Mouse (Mus musculus): ENCODE results near the gene Afmid. TPM values are rescaled to one million over a fixed set of nuclear protein-coding genes. Genes with fewer than 3 reads are reported as not detected.
"Not testable (repeated sequence)": the region's sequence is repeated elsewhere in the genome, so short reads cannot be mapped to it uniquely, and the experiment has no call there.

The Afmid gene
- total RNA-seq, 2 experiments from 2014 or later, result 1.9 to 3.1 TPM

DNA sequence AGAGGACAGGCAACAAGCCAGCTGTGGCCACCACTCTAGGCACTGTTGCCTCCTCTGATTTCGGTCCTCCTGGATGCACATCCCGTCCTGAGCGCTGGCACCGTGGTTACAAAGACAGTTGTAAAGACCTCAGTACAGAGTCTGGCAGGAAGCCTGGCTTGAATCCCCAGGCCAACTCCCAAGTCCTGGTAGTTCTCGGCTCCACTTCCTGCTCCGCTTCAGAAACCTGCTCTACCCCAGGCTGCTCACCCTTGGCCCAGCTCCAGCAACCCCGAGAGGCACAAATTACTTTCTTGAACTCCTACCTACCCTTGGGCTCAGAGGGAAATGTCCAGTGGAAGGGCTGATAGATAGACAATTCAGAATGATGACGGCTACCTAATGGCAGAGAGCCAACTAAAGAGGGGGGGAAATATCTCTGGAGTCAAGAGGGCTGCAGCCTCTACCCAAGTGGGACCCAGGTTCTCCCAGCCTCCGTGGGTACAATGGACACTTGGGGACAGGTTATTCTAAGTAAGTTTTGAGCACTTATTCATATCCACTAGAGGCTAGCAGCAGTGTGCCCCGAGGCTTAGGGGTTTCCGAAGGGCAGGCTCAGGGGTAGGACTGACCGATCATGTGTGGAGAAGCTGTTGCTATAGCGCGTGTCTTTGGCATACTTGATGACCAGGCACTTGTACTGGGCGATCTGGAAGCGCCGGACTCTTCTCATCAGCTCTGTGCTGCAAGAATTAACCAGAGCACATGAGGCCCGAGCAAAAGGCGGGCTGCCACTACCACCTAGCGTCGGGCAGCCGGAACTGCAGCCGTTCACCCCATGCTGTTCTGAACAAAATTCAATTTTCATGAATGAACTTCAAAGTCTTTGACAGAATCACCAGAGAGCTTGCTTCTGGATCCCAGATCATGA, 1.4 kb upstream of the Afmid start:
- peak; percentile 81 for DNase-seq

DNA sequence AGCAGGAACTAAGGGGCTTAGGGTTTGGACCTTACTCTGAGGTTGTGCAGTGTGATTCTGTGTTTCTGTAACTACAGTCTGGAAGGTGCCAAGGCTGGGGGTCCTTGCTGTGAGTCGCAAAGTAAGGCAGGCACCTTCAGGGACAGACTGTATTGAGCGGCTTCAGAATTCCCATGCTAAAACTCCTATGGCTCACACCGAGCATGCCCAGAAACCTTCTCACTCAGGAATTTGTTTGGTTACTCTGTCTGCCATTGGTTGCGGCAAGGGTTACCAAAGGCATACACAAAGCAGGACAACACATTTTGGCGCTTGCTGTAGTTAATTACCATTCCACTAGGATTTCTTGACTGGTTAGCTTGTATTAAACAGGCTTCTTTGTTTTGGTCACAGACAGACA, 440 bp downstream of the Afmid start:
- DNase-seq, result no peak

DNA sequence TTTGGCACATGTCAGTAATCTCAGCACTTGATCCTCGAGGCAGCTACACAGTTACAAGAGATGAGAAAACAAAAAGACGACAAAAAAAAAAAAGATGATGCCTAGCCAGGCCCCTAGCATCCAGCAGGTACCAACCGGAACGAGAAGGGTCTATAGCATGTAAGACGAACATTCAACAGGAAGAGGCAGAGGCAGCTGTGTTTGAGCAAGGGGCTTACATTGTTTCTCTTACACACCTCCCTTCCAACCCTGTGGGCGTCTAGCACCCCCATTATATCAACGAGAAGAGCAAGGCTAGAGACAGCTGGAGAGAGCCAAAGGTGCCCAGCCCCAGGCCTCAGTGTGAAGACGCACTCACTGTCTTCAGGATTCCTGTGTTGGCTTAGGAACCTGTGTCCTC, 1.2 kb downstream of the Afmid start:
- DNase-seq, result no peak

DNA sequence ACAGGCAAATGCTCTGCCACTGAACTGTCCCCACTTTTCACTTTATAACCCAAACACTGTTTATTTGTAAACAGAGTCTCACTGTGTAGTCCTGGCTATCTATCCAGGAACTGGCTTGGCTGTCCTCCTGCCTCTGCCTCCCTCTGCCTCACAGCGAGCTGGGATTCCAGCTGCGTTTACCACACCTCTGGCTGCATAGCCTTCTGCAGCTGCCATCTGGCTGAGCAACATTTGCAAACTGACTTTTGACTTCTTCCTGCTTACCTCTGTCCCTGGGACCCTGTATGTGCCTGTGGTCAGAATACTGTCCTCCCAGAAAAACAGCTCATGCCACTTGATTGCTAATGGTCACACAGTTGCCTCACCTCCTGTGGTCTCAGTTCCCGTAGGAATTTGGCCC, 1.7 kb downstream of the Afmid start:
- DNase-seq, result no peak

DNA sequence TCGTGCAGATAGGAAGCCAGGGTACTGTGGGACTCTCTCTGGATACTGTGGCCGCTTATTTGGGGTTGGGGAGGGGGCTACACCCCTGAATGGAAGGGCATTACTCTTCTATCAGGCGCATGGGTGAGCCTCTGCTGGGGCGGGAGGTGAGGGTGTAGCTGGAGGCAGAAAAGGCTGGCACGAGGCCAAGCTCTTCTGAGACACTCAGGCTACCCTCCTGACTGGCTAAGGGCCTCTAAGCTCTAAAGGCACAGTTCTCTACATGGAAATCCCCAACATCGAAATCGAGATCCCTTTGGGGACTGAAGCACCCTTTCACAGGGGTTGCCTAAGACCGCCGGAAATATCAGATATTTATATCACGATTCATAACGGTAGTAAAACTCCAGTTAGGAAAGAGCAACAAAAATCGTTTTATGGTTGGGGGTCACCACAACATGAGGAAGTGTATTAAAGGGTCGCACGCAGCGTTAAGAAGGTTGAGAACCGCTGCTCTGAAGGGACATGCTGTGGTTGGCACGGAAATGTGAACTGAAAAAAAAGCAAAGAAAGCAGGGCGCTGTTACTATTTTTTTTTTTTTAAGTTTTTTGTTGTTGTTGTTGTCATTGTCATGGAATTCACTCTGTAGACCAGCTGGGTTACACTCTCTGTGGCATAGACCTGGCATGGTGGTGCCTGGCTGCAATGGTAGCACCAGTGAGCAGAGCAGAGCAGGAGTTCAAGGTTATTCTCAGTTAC, 2.6 kb downstream of the Afmid start:
- no peak for DNase-seq

DNA sequence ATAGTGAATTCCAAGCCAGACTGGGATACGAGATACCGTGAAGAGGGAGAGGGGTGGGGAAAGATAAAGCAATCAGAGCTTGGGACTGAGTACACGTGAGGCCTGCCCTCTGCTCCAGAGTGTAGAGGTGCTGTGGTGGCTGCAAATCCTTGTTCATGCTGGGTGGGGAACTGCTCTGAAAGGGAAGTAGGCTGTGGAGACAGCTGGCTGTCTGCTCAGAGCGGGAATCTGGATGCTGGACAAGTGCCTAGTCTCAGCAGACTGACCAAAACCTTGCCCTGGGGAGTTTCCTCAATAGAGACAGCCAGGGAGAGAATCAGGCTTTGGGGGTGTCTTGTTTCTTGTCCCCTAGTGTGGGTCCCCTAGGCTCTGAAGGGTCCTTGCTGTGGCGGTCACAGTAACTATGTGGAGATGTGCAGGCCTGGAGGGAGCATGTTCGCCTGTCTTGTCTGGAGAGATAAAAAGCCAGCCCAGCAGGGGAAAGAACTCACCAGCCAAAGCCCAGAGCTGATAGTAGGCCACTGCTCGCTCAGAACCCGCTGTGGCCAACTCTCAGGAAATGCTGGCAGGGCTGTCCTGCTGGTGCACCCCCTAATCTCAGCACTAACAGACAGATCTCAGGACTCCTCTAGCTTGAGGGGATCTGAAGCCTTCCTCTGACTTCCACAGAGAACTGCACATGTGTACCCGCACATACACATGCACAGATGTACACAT, 3.3 kb downstream of the Afmid start:
- no peak for DNase-seq

DNA sequence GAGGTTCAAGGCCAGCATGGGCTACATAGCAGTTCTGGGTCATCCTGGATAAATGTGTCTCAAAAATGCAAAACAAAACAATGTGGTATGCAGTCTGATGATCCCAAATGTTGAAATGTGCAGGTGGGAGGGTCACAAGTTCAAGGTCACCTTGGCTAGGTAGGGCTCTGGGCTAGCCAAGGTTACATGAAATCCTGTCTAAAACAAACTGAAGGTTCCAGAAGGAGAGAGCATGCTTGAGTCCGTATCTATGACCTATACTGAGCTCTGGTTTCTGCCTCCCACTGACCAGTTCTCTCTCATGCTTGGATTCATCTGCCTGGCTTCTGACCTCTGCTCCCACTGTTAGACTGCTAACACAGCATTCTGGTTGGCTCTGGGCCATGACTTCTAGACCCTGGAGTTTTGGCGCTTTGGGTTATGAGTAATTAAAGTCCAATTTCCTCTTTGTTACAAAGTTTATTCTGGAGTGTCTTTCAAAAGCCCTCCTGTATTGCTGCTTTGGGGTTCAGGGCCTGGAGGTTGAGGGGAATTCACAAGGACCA, 4.0 kb downstream of the Afmid start:
- DNase-seq, result no peak

DNA sequence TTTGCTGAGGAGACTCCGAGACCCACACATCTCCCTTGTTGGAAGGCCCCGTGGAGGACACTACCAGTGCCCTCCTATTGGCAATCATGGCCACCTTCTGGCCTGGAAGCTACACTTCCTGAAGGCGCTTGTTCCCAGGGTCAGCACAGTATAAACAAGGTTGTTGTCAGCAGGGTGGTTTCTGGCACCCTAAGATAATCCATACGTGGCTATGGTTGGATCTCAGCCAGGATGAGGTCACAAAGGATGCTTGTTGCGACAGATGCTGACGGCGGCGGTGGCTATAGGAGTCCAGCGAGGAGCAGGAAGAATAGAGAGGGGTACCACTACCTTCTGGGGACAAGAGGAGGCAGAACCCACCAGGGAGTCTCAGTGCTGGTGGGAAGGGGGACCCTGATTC, 4.7 kb downstream of the Afmid start:
- no peak for DNase-seq

DNA sequence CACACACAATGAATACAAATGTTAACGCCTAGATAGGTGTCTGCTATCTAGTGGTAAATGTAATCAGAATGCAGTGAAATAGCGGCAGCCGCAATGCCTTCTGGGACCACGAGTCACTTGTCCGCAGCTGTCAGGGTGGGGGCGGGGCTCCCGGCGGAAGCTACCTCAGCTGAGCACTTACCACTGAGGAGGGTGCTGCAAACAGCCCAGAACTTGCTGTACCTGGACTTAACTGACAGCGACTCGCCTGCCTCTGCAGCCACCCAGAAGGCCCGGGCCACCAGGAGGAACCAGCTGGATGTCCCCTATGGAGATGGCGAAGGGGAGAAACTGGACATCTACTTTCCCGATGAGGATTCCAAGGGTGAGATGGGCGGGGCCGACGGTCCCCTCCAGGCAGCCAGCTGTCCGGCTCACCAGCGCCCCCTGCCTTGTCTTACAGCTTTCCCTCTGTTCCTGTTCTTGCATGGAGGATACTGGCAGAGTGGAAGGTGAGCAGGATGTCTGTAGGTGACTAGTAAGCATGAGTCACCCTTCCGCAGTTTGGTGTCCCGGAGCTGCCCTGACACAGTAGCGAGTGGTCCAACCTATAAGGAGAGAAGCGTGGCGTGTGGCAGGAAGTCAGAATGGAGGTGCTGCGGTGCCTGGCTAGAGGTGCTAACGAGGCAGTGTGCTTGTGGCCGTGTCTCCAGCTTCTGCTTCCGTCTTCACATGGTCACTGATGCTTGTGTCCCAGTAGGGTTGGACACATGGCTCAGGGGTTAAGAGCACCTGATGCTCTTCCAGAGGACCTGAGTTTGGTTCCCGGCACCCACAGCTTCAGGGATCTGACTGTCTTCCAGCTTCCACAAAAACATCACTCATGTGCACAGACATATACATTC, 6.6 kb downstream of the Afmid start:
- DNase-seq, result peak; percentile 81

DNA sequence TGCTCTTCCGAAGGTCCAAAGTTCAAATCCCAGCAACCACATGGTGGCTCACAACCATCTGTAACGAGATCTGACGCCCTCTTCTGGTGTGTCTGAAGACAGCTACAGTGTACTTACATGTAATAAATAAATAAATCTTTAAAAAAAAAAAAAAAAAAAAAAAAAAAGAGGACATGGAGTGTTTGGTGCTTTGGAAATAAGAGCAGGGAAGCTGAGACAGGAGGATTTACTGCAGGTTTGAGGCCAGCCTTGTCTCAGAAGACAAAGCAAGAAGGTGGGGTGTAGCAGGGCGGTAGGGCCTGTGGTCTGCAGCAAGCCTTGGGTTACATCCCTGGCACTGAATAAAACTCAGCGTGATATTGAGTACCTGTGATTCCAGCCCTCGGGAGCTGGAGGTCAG, 7.8 kb downstream of the Afmid start:
- DNase-seq, result not testable (repeated sequence)

DNA sequence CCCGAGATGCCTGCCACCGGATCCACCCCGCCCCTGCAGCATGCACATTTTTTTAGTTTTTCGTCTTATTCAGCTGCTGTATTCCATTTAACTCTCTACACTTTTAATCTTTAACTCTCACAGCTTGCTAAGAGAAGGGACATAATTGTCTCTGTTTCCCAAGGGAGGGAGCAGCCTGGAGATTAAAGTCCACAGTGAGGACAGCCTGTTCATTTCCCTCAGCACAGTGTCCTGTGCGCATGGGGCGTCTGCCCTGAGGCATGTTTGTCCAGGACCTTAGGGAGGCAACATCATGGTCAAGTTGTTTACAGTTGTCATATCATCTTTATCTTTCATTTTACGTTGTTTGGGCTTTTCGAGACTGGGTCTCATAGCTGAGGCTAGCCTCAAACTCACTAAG, 8.4 kb downstream of the Afmid start:
- no peak for DNase-seq

DNA sequence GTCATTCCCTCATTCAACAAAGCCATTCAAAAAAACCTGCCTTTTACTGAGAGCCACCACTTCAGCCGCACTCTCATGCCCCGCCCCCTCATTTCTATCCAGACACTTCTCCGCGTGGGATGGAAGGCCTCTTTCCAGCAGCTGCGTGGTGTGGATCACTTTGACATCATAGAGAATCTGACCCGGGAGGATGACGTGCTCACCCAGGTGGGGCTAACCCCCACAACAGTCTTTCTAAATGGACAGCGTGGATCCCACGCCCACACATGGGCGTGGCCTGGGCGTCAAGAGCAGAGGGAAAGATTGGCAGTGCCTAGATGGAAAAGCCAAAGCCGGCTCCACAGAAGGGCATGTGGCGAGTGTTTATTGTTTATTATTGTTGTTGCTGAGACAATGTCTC, 10.6 kb downstream of the Afmid start:
- DNase-seq, result no peak

DNA sequence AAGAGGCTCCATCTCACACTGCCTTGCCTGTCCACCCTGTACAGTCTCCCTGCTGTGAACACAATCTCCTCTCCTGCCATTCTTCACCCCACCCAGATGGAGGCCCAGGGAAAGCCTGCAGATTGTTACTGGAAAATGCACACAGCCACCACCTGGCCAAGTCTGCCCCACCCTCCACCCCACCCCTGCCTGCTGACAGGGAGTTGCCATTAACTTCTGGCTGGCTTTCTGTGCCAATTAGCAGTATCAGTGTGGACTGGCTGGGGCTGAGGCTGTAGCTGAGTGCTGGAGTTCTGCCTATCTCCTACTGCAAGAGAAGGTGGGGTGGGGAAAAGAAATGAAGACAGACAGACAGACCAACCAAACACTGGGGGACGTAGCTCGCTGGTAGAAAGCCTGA, 12.8 kb downstream of the Afmid start:
- DNase-seq, result no peak

DNA sequence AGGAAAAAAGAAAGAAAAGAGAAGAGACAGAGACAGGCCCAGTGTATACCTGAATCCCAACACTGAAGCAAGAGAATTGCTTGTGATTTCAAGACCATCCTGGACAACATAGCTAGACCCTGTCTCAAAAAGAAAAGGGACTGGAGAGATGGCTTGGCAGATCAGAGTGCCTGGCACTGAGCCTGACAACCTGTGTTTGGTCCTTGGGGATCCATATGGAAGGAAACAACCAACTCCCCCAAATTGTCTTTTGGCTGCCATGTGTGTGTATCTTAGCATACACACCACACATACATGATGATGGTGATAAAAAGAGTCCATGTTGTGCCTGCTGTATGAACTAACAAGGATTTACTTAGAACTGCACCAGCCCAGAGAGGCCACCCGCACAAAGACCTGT, 13.3 kb downstream of the Afmid start:
- no peak for DNase-seq

DNA sequence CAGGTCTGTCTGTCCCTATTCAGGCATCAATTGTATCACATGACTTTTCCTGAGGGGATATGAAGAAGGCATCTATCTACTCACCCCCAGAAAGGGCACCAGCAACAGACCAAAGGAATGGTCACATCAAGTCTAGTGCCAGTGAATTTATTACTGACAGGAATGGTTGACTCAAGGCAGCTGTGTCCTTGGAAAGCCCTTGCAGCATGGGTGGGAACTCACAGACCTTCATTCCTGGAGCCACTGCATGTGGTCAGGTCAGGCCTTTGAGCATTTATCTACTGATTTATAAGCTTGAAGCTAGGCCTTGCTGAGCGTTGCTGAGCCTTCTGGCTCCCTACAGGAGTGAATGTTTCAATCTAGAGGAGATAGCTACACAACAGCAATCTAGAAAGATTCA, 15.2 kb downstream of the Afmid start:
- DNase-seq, result no peak

DNA sequence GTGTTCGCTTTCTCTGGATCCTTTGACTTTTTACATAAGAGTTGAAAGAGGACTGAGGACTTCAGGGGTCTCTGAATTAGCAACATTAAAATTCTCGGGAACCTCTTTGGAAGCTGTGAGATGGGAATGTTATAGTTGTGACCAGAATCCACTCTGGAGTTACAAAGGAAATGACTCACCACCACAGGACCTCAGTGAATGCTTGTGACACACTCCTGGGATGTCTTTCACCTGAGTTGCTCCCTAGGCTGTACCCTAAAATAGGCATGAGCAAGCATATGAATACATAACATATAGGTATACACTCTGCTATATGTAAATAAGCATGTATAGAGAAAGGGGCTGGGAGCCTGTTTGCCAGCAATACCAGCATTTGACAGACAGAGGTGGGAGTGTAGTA, 17.7 kb downstream of the Afmid start:
- no peak for DNase-seq

DNA sequence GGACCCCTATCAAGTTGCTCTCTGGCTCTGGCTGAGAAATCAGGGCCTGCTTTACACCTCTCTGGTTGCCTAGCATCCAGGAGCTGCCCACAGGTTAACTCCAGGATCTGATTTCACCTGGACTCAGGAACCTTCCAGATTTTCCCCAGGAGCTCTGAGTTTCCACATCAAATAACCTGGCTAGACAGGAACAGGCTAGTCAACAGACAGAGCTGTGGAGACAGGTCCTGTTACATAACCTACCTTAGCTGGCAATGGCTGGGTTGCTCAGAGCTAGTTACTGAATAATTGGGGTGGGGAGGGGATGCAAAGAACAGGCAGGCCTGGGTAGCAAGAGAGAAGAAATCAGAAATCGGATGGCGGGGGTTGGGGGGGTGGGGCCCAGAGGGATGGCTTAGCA, 19.3 kb downstream of the Afmid start:
- no peak for DNase-seq

DNA sequence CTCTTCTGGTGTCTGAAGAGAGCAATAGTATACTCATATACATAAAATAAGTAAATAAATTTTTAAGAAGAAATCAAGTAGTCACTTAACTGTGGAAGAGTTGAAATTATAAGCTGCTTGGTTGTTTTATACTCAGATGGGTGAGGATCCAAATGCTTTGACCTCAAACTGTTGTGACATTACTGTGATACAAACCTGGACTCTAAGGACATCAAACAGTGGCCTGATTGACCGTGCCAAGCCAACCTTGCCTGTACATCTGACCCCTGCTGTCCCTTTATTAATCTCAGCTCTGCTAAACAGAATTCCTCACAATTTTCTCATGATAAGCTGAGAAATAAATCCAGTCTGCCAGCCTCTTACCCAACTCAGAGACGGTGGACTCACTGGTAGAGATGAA, 19.9 kb downstream of the Afmid start:
- DNase-seq, result no peak

DNA sequence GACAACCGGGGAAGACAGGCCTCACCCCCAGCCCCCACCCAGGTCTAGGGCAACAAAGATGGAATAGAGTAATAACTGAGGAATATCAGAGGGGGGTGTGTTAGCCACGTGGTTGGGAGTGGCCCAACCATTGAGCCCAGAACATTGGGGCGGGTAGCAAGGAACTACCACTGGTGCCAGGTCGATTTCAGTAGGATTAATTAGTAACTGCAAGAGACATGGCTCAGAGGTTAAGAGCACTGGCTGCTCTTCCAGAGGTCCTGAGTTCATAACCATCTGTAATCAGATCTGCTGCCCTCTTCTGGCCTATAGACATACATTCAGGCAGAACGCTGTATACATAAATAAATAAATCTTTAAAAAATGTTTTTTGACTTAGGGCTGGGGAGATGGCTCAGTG, 20.9 kb downstream of the Afmid start:
- DNase-seq, result no peak

DNA sequence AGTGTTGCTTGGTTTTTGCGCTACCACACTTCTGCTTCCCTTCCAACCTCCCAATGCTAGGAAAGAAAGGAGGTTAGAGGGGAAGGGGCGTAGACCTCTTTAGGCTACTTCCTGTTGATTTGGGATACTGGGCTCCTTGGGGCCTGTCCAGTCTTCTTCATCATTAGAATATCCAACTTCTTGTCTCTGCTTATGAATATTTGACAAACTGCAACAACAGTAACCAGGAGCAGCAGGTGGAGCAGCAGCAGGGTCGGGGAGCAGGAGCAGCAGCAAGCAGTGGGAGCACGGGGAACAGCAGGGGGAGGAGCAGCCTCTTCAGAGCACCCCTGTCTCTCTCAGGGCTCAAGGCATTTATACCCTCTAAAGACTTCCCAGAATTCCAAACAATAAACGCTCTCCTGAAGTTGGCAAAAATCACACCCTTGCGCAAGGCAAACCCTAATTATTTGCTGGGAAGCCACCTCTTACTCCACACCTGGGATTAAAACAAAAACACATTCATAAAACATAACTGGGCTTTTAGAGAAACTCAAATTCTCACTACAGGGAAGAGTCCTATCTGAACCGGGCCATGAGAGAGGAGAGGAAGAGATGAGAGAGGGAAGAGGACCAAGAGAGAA, 22.0 kb downstream of the Afmid start:
- DNase-seq, result no peak

Data from gastrocnemius, postnatal 25 days (tissue).